Mouse (Mus musculus): ENCODE measurements around the gene Ccdc153.

DNA sequence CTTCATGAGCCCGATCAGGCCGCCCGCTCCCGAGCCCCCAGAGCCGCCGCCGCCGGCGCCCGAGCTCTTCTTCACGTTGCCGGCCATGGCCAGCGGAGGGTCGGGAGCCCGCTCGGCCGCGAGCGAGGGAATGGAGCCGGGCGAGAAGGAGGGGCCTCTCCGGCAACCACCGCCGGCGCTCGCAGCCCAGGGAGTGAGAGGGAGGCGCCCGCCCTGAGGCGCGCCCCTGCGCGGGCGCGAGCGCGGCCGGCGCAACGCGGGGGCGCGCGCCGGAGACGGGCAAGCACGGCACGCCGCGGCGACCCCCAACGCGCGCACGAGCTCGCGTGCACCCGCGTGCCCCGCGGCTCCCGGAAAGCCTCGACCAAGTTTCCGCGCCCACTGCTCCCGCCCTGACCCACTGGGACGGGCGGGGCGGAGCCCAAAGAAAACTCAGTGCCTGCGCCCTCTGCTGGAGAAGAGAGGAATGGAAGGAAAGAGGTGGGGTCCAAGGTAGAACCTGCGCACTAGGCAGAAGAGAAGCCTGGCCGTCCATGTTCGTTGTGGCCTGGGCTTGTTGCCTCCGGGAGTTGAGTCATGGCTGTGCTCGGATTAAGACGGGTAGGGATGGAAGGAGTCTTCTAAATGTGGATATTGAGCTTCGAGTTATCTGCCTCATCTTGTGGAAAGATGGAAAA is 6.5 kb upstream of the Ccdc153 start, which contains the start of gene Cbl:
- TF ChIP-seq CTCF (IDR thresholded peaks at IDR 0.05; ENCODE audit: low read depth) = peak; percentile 99
- TF ChIP-seq EP300 (IDR thresholded peaks at IDR 0.05; ENCODE audit: low read depth) = peak; percentile 31
